Mouse (Mus musculus) embryonic facial prominence, embryonic 15.5 days (tissue): ENCODE measurements at regions not wholly inside any gene's neighbourhood (a gene's known extent, or its start where the extent isn't known, plus 50 kb on each side); places are given as distances from the start of the nearest gene placed in this dataset.

Experiments used
- ATAC-seq: fragments of 200-750 bp; cut with Nextera tagmentation; 2 replicates; pipeline ENCODE4 v1.8.0; 2017; ENCODE audit warnings: low read depth, moderate TSS enrichment; ENCODE audit not compliant: insufficient number of reproducible peaks, low FRiP score, low TSS enrichment
- H3K27ac ChIP-seq: fragments of 300-500 bp; sonication (generic); replicated peaks from 2 replicates; pipeline ENCODE4 v1.5.1; 2015; ENCODE audit warnings: mild to moderate bottlenecking, inconsistent platforms
- H3K27me3 ChIP-seq: fragments of 300-500 bp; sonication (generic); 2 replicates; pipeline ENCODE4 v1.6.1; 2015; ENCODE audit warnings: inconsistent platforms
- H3K36me3 ChIP-seq: fragments of 300-500 bp; sonication (generic); 2 replicates; pipeline ENCODE4 v1.6.1; 2015; ENCODE audit warnings: mild to moderate bottlenecking, inconsistent platforms
- H3K4me1 ChIP-seq: fragments of 300-500 bp; sonication (generic); 2 replicates; pipeline ENCODE4 v1.6.1; 2015; ENCODE audit warnings: inconsistent platforms
- H3K4me2 ChIP-seq: fragments of 300-500 bp; sonication (generic); replicated peaks from 2 replicates; pipeline ENCODE4 v1.6.1; 2015; ENCODE audit warnings: mild to moderate bottlenecking, inconsistent platforms
- H3K4me3 ChIP-seq: fragments of 300-500 bp; sonication (generic); replicated peaks from 2 replicates; pipeline ENCODE4 v1.5.1; 2015; ENCODE audit warnings: mild to moderate bottlenecking, inconsistent platforms
- H3K9ac ChIP-seq: fragments of 300-500 bp; sonication (generic); 2 replicates; pipeline ENCODE4 v1.6.1; 2015; ENCODE audit warnings: inconsistent platforms
- H3K9me3 ChIP-seq: fragments of 300-500 bp; sonication (generic); replicated peaks from 2 replicates; pipeline ENCODE4 v1.6.1; 2016; ENCODE audit warnings: inconsistent platforms
- WGBS: fragments of 180-500 bp; shearing (Covaris S2); methylation state at CpG from one replicate; pipeline ENCODE4 v1.1.7; 2015; 5-methylcytosine and 5-hydroxymethylcytosine counted together

GRCm38 (mm10) chr2:146764313-146765255 is 91.1 kb upstream of the Kiz start:
- no peaks in the 10 kb centered on the region for H3K27me3 ChIP-seq
- 67% methylated on average over 12 of the region's 12 CpGs for WGBS
- no peaks in the 10 kb centered on the region for H3K9me3 ChIP-seq
- no peak overlapping the region for H3K4me3 ChIP-seq
- H3K4me2 ChIP-seq = no peak overlapping the region
- no peaks in the 10 kb centered on the region for H3K4me1 ChIP-seq
- no peak overlapping the region for H3K27ac ChIP-seq
- no peak for ATAC-seq
- H3K9ac ChIP-seq = no peak overlapping the region
- no peaks in the 10 kb centered on the region for H3K36me3 ChIP-seq

GRCm38 (mm10) chr2:146774876-146775275 is 80.8 kb upstream of the Kiz start:
- no peak overlapping the region for H3K4me2 ChIP-seq
- no peak overlapping the region for H3K4me3 ChIP-seq
- H3K27me3 ChIP-seq = no peaks in the 10 kb centered on the region
- H3K9me3 ChIP-seq = no peaks in the 10 kb centered on the region
- no peak for ATAC-seq
- no peak overlapping the region for H3K9ac ChIP-seq
- no peaks in the 10 kb centered on the region for H3K36me3 ChIP-seq
- WGBS = 34% methylated on average over 2 of the region's 2 CpGs
- H3K27ac ChIP-seq = no peak overlapping the region
- H3K4me1 ChIP-seq = no peaks in the 10 kb centered on the region

GRCm38 (mm10) chr2:146787132-146787810 is 68.4 kb upstream of the Kiz start:
- ATAC-seq = peak; percentile 29; the same call in 1 of the 2 replicates
- peak overlapping the region; percentile 12; the same call in 1 of the 2 replicates for H3K27ac ChIP-seq
- H3K9me3 ChIP-seq = no peaks in the 10 kb centered on the region
- no peak overlapping the region for H3K9ac ChIP-seq
- peak overlapping the region; percentile 19; the same call in 1 of the 2 replicates for H3K4me2 ChIP-seq
- no peaks in the 10 kb centered on the region for H3K36me3 ChIP-seq
- H3K27me3 ChIP-seq = no peaks in the 10 kb centered on the region
- peaks cover 11% of the 10 kb centered on the region; the same call in 1 of the 2 replicates for H3K4me1 ChIP-seq
- H3K4me3 ChIP-seq = no peak overlapping the region
- WGBS = 7% methylated on average over 11 of the region's 11 CpGs

GRCm38 (mm10) chr2:146787811-146788455 is 67.7 kb upstream of the Kiz start:
- peak overlapping the region; percentile 12; the same call in 1 of the 2 replicates for H3K27ac ChIP-seq
- no peak overlapping the region for H3K4me2 ChIP-seq

GRCm38 (mm10) chr2:146792844-146793420 is 62.7 kb upstream of the Kiz start:
- Histone ChIP-seq H3K27me3 (no peaks in the 10 kb centered on the region), H3K27ac (no peak overlapping the region), H3K4me2 (no peak overlapping the region), H3K36me3 (no peaks in the 10 kb centered on the region), H3K9ac (no peak overlapping the region), H3K9me3 (no peaks in the 10 kb centered on the region), H3K4me3 (no peak overlapping the region), H3K4me1 (no peaks in the 10 kb centered on the region)
- 41% methylated on average over 6 of the region's 6 CpGs for WGBS
- no peak for ATAC-seq

More at GRCm38 (mm10) chr2:146787811-146788455, 67.7 kb upstream of the Kiz start:
- Histone ChIP-seq H3K9me3 (no peaks in the 10 kb centered on the region), H3K27me3 (no peaks in the 10 kb centered on the region), H3K9ac (no peak overlapping the region), H3K36me3 (no peaks in the 10 kb centered on the region), H3K4me3 (no peak overlapping the region), H3K4me1 (peaks cover 11% of the 10 kb centered on the region; the same call in 1 of the 2 replicates)
- 44% methylated on average over 5 of the region's 5 CpGs for WGBS
- no peak for ATAC-seq

DNA sequence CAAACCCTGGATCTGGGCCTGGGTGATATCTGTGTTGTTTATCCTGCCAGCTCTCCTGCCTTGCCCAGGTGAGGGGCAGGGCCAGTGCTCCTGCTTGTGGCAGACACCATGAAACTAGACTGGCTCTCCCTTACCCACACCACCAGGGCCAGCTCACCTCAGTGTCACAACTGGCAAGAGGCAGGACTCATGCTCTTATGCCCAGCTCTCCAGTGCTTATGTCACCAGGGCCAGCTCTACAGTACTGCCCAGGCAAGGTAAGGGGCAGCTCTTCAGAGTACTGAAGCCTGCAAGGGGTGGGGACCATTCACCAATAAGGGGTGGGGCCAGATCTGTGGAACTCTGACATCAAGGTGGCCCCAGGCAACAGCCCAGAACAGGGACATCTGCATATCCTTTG is 52.7 kb upstream of the Kiz start:
- Histone ChIP-seq H3K27ac (no peak overlapping the region), H3K4me1 (no peaks in the 10 kb centered on the region), H3K27me3 (no peaks in the 10 kb centered on the region), H3K9ac (no peak overlapping the region), H3K4me3 (no peak overlapping the region), H3K36me3 (no peaks in the 10 kb centered on the region), H3K9me3 (no peaks in the 10 kb centered on the region), H3K4me2 (no peak overlapping the region)
- no peak for ATAC-seq
